Mouse (Mus musculus) heart, postnatal 0 days (tissue): ENCODE data around the gene Egln1. TPM values are rescaled to one million over a fixed set of nuclear protein-coding genes. Genes with fewer than 3 reads are reported as not detected.

Experiments
- ATAC-seq: fragments of 200-750 bp; cut with Nextera tagmentation; 2 replicates; pipeline ENCODE4 v1.8.0; 2017; ENCODE audit warnings: low read depth, moderate number of reproducible peaks, moderate library complexity; ENCODE audit not compliant: insufficient read depth
- DNase-seq: peaks from one replicate; pipeline ENCODE4 v3.0.0-alpha.2; 2016; ENCODE audit warnings: low spot score
- H3K27ac ChIP-seq: fragments of 300-500 bp; sonication (generic); 2 replicates; pipeline ENCODE4 v1.5.1; 2014; ENCODE audit warnings: low read depth, mild to moderate bottlenecking
- H3K27me3 ChIP-seq: fragments of 300-500 bp; sonication (generic); 2 replicates; pipeline ENCODE4 v1.6.1; 2014; ENCODE audit warnings: low read length, mixed read lengths; ENCODE audit not compliant: control insufficient read depth, insufficient read depth
- H3K36me3 ChIP-seq: fragments of 300-500 bp; sonication (generic); replicated peaks from 2 replicates; pipeline ENCODE4 v1.6.1; 2014; ENCODE audit warnings: low read length, mixed read lengths; ENCODE audit not compliant: control insufficient read depth, insufficient read depth
- H3K4me1 ChIP-seq: fragments of 300-500 bp; sonication (generic); 2 replicates; pipeline ENCODE4 v1.6.1; 2014; ENCODE audit warnings: antibody characterized with exemption; ENCODE audit not compliant: control insufficient read depth, insufficient read depth
- H3K4me2 ChIP-seq: fragments of 300-500 bp; sonication (generic); 2 replicates; pipeline ENCODE4 v1.6.1; 2014; ENCODE audit warnings: low read depth, mild to moderate bottlenecking, low read length, moderate library complexity
- H3K4me3 ChIP-seq: fragments of 300-500 bp; sonication (generic); 2 replicates; pipeline ENCODE4 v1.5.1; 2014; ENCODE audit warnings: low read depth, low read length
- H3K9ac ChIP-seq: fragments of 300-500 bp; sonication (generic); replicated peaks from 2 replicates; pipeline ENCODE4 v1.6.1; 2014; ENCODE audit warnings: low read depth, low read length, mixed read lengths
- H3K9me3 ChIP-seq: fragments of 300-500 bp; sonication (generic); replicated peaks from 2 replicates; pipeline ENCODE4 v1.6.1; 2016; ENCODE audit warnings: low read length; ENCODE audit not compliant: control insufficient read depth
- CTCF ChIP-seq: IDR thresholded peaks from 2 replicates; pipeline ENCODE4 v1.5.1; 2016; ENCODE audit warnings: antibody characterized with exemption, control low read depth, low read depth
- EP300 ChIP-seq: IDR thresholded peaks from 2 replicates; pipeline ENCODE4 v1.6.1; 2016; ENCODE audit warnings: antibody characterized with exemption, low read depth
- WGBS: fragments of 180-500 bp; shearing (Covaris S2); extraction: QIAGEN DNeasy Blood & Tissue Kit; methylation state at CpG from one replicate; pipeline ENCODE4 v1.1.7; 2014; 5-methylcytosine and 5-hydroxymethylcytosine counted together
- polyA plus RNA-seq: library from polyadenylated mRNA; unstranded; fragments of >200 nt; fragmentation: Nextera tagmentation; extraction: Ambion mirVana; gene quantifications from 2 replicates; pipeline ENCODE4 v1.2.1, GENCODE M21; 2015
- total RNA-seq: library from RNA; depleted of rRNA; stranded (reverse); fragments of >200 nt; gene quantifications from 2 replicates; pipeline ENCODE4 v1.2.3, GENCODE M21; 2014; ENCODE audit warnings: low replicate concordance

Egln1 gene
- total and polyA plus RNA-seq, 2 experiments from 2014 or later, result 17.7 to 79.6 TPM

DNA sequence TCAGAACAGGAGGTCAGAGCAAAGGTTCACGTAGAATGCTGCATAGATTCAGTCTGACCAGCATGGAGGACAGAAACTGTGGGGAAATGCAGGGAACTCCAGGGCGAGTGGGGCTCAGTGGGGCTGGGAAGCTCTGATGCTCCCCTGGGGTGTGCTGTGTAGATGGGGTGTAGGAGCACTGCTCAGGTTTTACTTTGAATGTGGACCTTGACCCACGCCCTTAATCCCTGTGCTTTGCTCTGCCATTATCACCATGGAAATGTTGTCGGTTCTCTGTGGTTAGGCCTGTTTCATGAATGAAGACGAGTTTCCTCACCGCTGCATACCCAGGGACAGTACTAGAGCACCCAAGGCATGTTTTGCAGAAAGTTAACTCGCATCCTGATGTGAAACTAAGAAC is 77.7 kb downstream of the Egln1 start:
- Histone ChIP-seq H3K36me3 (peaks cover 54% of the 10 kb centered on the region), H3K27me3 (no peaks in the 10 kb centered on the region), H3K4me1 (peaks cover 27% of the 10 kb centered on the region), H3K4me3 (no peak overlapping the region), H3K27ac (no peak overlapping the region), H3K9ac (no peak overlapping the region), H3K9me3 (no peaks in the 10 kb centered on the region), H3K4me2 (no peak overlapping the region)
- DNase-seq (no peak), ATAC-seq (no peak)
- no peak for TF ChIP-seq CTCF
- no peak for TF ChIP-seq EP300
- 91% methylated on average over 7 of the region's 7 CpGs for WGBS

DNA sequence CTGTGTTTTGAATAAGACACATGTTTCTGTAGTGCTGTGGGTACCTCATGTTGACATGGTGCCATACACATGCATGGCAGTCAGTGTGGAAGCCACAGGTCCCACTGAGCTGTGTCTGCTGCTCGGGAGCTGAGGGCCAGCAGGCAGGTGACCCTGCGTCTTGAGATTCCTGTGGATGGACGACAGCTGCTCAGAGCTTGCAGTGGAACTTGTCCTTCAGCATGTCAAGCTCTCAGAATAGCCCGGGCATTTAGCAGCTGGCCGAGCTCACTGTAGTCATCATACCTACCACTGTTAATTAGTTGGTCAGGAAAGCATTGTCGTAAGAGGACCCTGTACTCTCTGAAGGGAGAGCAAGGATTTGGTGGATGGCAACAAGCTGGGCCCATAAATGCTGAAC is 79.4 kb downstream of the Egln1 start:
- Histone ChIP-seq H3K27ac (0 out of 2 replicates have a peak overlapping the region, but pooled peaks have one; percentile 20), H3K4me1 (peaks cover 36% of the 10 kb centered on the region)

DNA sequence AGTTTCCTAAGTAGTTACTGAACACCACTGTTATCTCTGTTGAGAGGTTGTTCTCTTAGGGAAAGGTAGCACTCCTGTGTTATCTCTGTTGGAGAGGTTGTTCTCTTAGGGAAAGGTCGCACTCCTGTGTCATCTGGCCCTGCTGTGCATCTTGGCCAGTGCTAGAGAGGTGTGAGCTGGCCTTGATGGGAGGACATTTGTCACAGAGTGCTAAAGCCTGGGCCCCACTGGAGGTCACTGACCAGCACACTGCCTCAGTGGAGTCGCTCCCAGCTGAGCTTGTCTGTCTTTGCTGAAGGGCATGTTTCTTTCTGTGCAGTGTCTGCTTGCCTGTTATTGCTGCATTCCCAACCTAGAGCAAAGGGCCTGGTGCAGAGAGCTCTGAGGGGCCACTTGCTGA is 82.0 kb downstream of the Egln1 start:
- Histone ChIP-seq H3K4me3 (no peak overlapping the region), H3K4me1 (peaks cover 31% of the 10 kb centered on the region), H3K9ac (no peak overlapping the region), H3K27ac (peak overlapping the region; percentile 26; the same call in 1 of the 2 replicates), H3K4me2 (no peak overlapping the region), H3K36me3 (peaks cover 14% of the 10 kb centered on the region), H3K27me3 (no peaks in the 10 kb centered on the region), H3K9me3 (no peaks in the 10 kb centered on the region)
- ATAC-seq (no peak), DNase-seq (no peak)
- no peak for TF ChIP-seq EP300
- no peak for TF ChIP-seq CTCF
- 26% methylated on average over 2 of the region's 2 CpGs for WGBS

More for the DNA sequence above, 79.4 kb downstream of the Egln1 start:
- DNase-seq (no peak), ATAC-seq (no peak)
- no peaks in the 10 kb centered on the region for H3K27me3 ChIP-seq
- no peaks in the 10 kb centered on the region for H3K9me3 ChIP-seq
- H3K36me3 ChIP-seq, result peaks cover 38% of the 10 kb centered on the region
- no peak overlapping the region for H3K4me2 ChIP-seq
- no peak for TF ChIP-seq CTCF
- no peak for TF ChIP-seq EP300
- no peak overlapping the region for H3K9ac ChIP-seq
- no peak overlapping the region for H3K4me3 ChIP-seq
- 42% methylated on average over 6 of the region's 6 CpGs for WGBS

DNA sequence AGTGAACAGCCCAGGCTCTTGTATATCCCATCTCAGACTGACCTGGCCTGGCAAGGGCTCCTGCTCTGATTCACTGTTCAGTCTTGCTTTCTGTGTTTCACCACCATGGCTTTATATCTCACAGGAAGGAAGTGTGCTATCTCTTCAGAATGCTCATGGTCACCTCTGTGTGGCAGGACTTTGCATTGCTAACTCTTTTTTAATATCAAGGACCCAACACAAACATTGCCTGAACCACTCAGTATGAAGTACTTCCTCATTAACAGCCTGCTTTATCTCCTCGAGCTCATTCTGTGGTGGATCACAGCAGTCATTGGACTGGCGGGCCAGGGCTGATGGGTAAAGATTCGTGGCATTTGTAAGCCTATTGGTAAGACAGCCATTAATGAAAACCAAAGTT is 82.5 kb downstream of the Egln1 start:
- Histone ChIP-seq H3K27ac (peak overlapping the region; percentile 26; the same call in 1 of the 2 replicates), H3K36me3 (peaks cover 11% of the 10 kb centered on the region), H3K9me3 (no peaks in the 10 kb centered on the region), H3K27me3 (no peaks in the 10 kb centered on the region), H3K9ac (no peak overlapping the region), H3K4me3 (no peak overlapping the region), H3K4me1 (peaks cover 34% of the 10 kb centered on the region), H3K4me2 (no peak overlapping the region)
- ATAC-seq (no peak), DNase-seq (peak; percentile 14)
- 27% methylated on average over 3 of the region's 3 CpGs for WGBS
- TF ChIP-seq EP300 (no peak), CTCF (no peak)

DNA sequence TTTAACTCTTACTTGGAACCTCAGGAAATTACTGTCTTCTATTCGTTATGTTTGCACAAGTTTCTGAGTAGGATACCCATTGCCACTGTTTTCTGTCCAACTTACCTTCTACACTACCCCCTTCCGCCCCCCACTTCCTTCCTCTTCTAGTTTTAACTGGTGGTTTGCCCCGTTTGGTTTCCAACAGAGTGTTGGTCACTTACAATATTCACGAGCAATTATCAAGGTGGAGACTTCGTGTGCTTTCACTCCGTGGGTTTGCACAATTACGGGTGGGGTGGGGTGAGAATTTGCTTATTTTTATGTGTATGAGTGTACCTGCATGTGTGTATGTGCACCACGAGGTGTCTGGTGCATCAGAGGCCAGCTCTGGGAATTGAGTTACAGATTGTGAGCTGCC is 85.4 kb downstream of the Egln1 start:
- H3K4me1 ChIP-seq, result peaks cover 44% of the 10 kb centered on the region
- TF ChIP-seq EP300, result no peak
- no peak for TF ChIP-seq CTCF
- H3K36me3 ChIP-seq, result peaks cover 13% of the 10 kb centered on the region
- H3K4me3 ChIP-seq, result peak overlapping the region; percentile 98
- 13% methylated on average over 8 of the region's 8 CpGs for WGBS
- H3K9me3 ChIP-seq, result no peaks in the 10 kb centered on the region
- no peaks in the 10 kb centered on the region for H3K27me3 ChIP-seq
- no peak for DNase-seq
- H3K27ac ChIP-seq, result peak overlapping the region; percentile 98
- H3K9ac ChIP-seq, result peak overlapping the region; percentile 98
- H3K4me2 ChIP-seq, result peak overlapping the region; percentile 77
- no peak for ATAC-seq

DNA sequence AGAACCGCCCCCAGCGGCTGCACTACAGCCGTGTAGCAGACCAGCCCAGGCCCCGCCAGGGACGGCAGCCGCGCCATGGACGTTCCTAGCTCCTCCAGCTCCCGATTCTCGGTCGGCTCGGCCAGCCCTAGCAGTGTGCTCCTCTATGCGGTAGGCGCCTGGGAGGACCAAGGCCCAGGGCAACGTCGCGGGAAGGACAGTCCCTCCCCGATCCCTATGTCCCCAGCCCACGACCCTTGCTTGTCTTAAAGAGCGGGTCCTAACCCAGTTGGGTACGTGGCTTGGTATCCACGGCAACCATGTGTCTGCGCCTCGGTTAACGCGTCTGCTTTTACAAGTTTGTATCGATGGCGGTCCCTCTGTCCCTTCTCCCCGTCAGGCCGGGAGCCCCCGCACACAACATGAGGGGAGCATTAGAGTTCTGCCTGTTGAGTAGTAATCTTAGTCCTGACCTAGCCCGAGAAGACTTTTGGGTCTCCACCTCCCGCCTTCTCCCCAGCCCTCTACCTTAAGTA is 85.9 kb downstream of the Egln1 start:
- TF ChIP-seq CTCF (no peak; the same call in 1 of the 2 replicates), EP300 (no peak)
- peak overlapping the region; percentile 98 for H3K9ac ChIP-seq
- H3K27me3 ChIP-seq, result no peaks in the 10 kb centered on the region
- peak overlapping the region; percentile 98 for H3K27ac ChIP-seq
- DNase-seq, result peak; percentile 18
- H3K4me2 ChIP-seq, result peak overlapping the region; percentile 77
- H3K36me3 ChIP-seq, result peaks cover 17% of the 10 kb centered on the region
- under 1% methylated on average over 33 of the region's 33 CpGs for WGBS
- peak overlapping the region; percentile 98 for H3K4me3 ChIP-seq
- no peak for ATAC-seq
- H3K4me1 ChIP-seq, result peaks cover 46% of the 10 kb centered on the region
- H3K9me3 ChIP-seq, result no peaks in the 10 kb centered on the region
